Mouse (Mus musculus): Measurements from ENCODE around the gene S100pbp. TPM values are rescaled to one million over a fixed set of nuclear protein-coding genes. Genes with fewer than 3 reads are reported as not detected.

Gene S100pbp
- polyA plus RNA-seq, 1 experiment from 2014 or later = 24.3 TPM

DNA sequence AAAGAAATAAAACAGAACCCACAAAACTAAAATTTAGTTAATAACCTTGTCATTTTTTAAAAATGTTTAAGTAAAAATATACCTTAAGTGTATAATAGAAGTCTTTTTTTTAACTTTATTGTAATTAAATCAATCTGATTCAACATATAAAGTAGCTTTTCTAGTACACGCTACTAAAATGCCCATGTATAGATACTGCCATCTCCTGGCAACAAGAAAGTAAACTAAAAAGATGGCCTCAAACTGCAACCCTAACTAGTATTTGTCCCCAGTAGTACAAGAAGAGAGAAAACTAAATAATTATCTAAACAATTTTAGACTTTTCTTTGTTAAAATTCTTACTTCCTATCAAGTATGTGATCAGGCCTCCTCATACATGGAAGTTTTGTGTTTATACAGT, 10.0 kb downstream of the S100pbp start:
- peaks cover 73% of the 10 kb centered on the region for H3K36me3 ChIP-seq
- no peaks in the 10 kb centered on the region for H3K27me3 ChIP-seq
- WGBS = 62% methylated on average over 1 of the region's 1 CpGs
- 0 out of 2 replicates have a peak, but pooled peaks cover 8% of the 10 kb centered on the region for H3K4me1 ChIP-seq
- no peak overlapping the region for H3K27ac ChIP-seq
- no peaks in the 10 kb centered on the region for H3K9me3 ChIP-seq (replicated peaks)
- no peak overlapping the region for H3K9ac ChIP-seq
- no peak overlapping the region for H3K4me3 ChIP-seq (replicated peaks)
- ATAC-seq (replicated peaks; ENCODE audit: low FRiP score) = no peak
- H3K4me2 ChIP-seq = no peak overlapping the region

DNA sequence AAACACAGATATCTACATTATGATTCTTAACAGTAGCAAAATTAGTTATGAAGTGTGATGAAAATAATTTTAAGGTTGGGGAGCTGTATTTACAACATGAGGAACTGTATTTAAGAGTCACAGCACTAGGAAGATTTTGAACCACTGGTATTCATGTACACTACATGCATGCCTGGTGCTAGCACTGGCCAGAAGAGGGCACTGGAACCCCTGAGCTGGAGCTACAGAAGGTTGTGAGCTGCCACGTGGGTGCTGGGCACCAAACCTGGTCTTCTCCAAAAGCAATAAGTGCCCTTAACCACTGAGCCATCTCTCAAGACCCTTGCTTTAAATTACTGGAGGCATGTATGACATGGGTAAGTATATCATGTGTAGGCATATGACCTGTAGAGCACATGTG, 17.0 kb downstream of the S100pbp start:
- Histone ChIP-seq H3K4me2 (no peak overlapping the region), H3K4me1 (no peaks in the 10 kb centered on the region), H3K27ac (no peak overlapping the region), H3K9ac (no peak overlapping the region), H3K27me3 (no peaks in the 10 kb centered on the region), H3K4me3 (replicated peaks) (no peak overlapping the region), H3K36me3 (peaks cover 83% of the 10 kb centered on the region), H3K9me3 (replicated peaks) (no peaks in the 10 kb centered on the region)
- no peak for ATAC-seq (replicated peaks; ENCODE audit: low FRiP score)
- WGBS = 81% methylated on average over 1 of the region's 1 CpGs

DNA sequence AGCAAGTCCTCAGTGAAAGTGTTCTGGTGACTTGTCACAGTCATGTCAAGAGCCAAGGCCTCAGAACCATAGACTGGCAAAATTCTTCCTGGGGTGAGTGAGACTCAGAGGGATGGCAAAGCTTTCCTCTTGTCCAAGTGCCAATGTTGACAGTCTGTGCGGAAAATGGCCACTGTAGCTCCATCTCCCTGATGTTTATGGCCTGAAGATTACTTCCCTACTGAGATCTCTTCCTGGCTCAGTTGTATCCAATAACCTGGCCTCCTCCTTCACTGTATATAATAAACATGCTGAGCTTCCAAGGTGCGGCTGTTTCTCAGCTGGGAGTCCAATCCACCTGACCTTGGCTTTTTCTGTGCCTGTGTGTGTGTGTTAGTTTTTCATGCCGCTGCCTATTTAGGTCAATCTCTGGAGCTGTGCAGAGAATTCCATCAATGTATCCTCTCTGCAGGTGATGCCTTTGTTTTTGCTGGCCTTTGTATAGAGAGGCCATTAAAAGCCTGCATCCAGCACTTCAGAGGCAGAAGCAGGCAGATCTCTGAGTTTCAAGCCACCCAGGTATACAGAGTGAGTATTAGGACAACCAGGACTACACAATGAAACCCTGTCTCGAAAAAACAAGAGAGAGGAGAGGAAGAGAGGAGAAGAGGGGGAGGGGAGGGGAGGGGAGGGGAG, 27.8 kb downstream of the S100pbp start:
- H3K36me3 ChIP-seq = peaks cover 74% of the 10 kb centered on the region
- H3K9ac ChIP-seq = no peak overlapping the region

DNA sequence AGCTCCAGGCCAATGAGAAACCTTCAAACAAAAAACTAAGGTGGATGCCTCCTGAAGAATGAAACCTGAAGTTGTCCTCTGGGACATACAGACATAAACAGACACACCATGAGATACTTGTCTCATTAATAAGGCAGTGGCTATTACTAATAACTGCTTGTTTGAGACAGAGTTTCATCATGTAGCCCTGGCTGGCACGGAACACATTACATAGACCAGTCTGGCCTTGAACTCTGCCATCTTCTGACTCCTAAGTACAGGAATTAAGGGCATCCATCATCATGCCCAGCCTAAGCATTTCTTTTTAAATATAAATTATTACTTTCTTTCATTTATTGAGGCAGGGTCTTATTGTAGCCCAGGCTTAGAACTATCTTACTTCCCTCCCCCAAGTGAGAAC, 28.5 kb downstream of the S100pbp start:
- 97% methylated on average over 1 of the region's 1 CpGs for WGBS
- Histone ChIP-seq H3K4me1 (no peaks in the 10 kb centered on the region), H3K4me3 (replicated peaks) (no peak overlapping the region), H3K27me3 (no peaks in the 10 kb centered on the region), H3K36me3 (peaks cover 77% of the 10 kb centered on the region), H3K9me3 (replicated peaks) (no peaks in the 10 kb centered on the region), H3K4me2 (no peak overlapping the region), H3K9ac (no peak overlapping the region), H3K27ac (no peak overlapping the region)
- no peak for ATAC-seq (replicated peaks; ENCODE audit: low FRiP score)

More for the DNA sequence above, 27.8 kb downstream of the S100pbp start:
- Histone ChIP-seq H3K4me2 (no peak overlapping the region), H3K4me3 (replicated peaks) (no peak overlapping the region), H3K9me3 (replicated peaks) (no peaks in the 10 kb centered on the region), H3K27me3 (no peaks in the 10 kb centered on the region), H3K27ac (no peak overlapping the region), H3K4me1 (no peaks in the 10 kb centered on the region)
- WGBS = 85% methylated on average over 3 of the region's 4 CpGs
- no peak for ATAC-seq (replicated peaks; ENCODE audit: low FRiP score)

DNA sequence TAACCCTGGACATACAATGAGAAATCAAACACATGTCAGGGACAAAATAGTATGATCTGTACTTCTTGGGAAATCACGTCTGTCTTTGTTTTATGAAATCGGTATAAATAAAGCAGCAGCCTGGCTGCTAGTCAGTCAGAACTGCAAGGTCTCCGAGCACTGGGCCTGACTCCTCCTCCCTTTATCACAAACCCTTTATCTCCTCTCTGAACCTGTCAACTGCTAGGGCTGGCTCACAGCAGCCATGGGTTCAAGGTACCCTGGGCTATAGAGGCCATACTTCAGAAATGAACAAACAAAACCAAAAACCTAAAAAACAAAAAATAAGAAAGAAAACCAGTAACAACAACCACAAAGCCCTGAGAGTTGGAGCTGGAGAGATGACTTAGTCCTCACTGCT, 31.0 kb downstream of the S100pbp start:
- Histone ChIP-seq H3K36me3 (peaks cover 80% of the 10 kb centered on the region), H3K4me2 (no peak overlapping the region), H3K27me3 (no peaks in the 10 kb centered on the region), H3K27ac (no peak overlapping the region), H3K4me1 (no peaks in the 10 kb centered on the region), H3K4me3 (replicated peaks) (no peak overlapping the region), H3K9ac (no peak overlapping the region), H3K9me3 (replicated peaks) (no peaks in the 10 kb centered on the region)
- ATAC-seq (replicated peaks; ENCODE audit: low FRiP score) = no peak
- WGBS = 60% methylated on average over 3 of the region's 3 CpGs

DNA sequence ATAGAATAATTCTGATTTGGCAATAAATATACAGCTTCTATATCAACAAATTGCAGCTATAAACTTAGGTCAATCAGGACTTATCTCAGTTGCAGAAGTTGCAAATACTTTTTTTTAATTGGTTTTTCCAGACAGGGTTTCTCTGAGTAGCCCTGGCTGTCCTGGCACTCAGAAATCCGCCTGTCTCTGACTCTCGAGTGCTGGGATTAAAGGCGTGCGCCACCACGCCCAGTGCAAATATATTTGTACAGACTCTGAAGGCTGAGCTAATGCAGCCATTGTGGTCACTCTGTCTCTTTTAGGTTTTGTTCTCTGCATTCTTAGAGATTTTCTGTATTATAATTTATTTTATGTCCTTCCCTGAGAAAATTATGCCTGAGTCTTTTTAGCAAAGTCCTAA, 32.0 kb downstream of the S100pbp start:
- no peak overlapping the region for H3K9ac ChIP-seq
- no peaks in the 10 kb centered on the region for H3K27me3 ChIP-seq
- no peaks in the 10 kb centered on the region for H3K9me3 ChIP-seq (replicated peaks)
- no peaks in the 10 kb centered on the region for H3K4me1 ChIP-seq
- 97% methylated on average over 5 of the region's 5 CpGs for WGBS
- H3K4me3 ChIP-seq (replicated peaks) = no peak overlapping the region
- no peak overlapping the region for H3K27ac ChIP-seq
- no peak for ATAC-seq (replicated peaks; ENCODE audit: low FRiP score)
- no peak overlapping the region for H3K4me2 ChIP-seq
- peaks cover 80% of the 10 kb centered on the region for H3K36me3 ChIP-seq

DNA sequence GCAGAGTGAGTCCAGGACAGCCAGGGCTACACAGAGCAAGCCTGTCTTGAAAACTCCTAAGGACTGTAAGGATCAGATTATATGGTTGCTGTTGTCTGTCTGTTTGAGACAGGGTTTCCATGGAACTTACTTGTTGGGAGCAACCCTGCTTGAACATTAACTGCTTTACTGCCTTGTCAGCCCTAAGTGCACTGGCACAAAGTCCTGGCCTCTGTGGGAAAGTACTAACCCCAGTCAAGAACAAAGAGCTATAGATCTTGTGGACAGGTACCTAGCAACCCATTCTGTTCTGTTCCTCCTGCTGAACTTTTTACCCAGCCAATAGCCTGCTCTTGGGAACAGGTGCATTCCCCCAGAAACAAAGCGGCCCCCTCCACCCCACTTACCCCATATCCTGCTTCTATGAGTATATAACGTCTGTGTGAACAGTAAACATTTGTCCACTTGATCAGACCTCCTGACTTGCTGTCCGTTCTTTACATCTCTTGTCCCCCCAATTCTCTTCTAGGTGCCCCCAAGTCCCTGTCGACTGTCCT, 38.2 kb downstream of the S100pbp start:
- peak overlapping the region; percentile 61; the same call in 1 of the 2 replicates for H3K27ac ChIP-seq
- WGBS = 83% methylated on average over 4 of the region's 4 CpGs

DNA sequence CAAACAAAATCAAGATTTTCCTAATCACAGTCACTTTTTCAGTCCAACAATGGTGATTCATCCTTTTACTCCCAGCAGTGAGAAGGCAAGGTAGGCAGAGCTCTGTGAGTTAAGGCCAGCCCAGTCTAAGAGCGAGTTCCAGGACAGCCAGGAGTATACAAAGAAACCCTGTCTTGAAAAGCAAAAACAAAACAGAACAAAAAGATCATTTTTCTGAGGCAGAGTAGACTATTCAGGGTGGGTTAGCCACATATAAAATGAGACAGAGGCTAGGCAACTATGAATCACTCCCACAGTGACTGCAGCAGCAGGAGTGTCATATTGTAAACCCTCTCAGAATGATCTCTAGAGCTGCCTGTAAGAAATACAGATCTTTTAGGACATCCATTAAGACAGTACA, 40.2 kb downstream of the S100pbp start:
- H3K4me1 ChIP-seq = peaks cover 16% of the 10 kb centered on the region; the same call in 1 of the 2 replicates
- no peaks in the 10 kb centered on the region for H3K9me3 ChIP-seq (replicated peaks)
- no peak for ATAC-seq (replicated peaks; ENCODE audit: low FRiP score)
- 75% methylated on average over 1 of the region's 1 CpGs for WGBS
- H3K4me3 ChIP-seq (replicated peaks) = no peak overlapping the region
- peaks cover 56% of the 10 kb centered on the region for H3K36me3 ChIP-seq
- H3K4me2 ChIP-seq = no peak overlapping the region
- H3K9ac ChIP-seq = no peak overlapping the region
- no peaks in the 10 kb centered on the region for H3K27me3 ChIP-seq
- no peak overlapping the region for H3K27ac ChIP-seq

More for the DNA sequence above, 38.2 kb downstream of the S100pbp start:
- Histone ChIP-seq H3K9ac (no peak overlapping the region), H3K4me3 (replicated peaks) (no peak overlapping the region), H3K36me3 (peaks cover 75% of the 10 kb centered on the region), H3K9me3 (replicated peaks) (no peaks in the 10 kb centered on the region), H3K4me1 (peaks cover 11% of the 10 kb centered on the region; the same call in 1 of the 2 replicates), H3K27me3 (no peaks in the 10 kb centered on the region), H3K4me2 (no peak overlapping the region)
- ATAC-seq (replicated peaks; ENCODE audit: low FRiP score) = peak; percentile 67

DNA sequence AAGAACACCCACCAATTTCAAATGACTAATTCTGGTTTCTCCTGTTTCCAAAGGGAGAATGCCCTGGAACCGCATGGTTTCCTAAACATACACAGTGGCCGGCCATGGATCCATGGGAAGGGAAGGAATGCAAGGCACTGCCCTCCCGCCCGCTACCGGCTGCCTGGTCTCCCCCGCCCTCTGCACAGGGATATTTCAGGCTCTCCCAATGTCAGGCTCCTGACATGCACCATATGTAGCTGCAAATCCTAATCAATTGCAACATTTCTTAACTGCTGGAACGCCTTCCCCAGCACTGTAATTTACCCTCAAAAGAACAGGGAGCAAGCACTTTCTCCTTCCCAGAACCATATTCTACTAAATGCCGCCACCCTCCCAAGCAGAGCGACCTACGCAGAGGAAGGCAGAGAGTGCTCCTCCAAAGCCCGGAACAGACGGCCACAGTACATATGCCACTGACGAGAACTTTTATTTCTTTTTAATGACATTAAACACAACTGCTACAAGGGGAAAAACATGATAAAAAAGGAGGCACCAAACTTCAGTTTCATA, 41.9 kb downstream of the S100pbp start:
- no peak overlapping the region for H3K4me3 ChIP-seq (replicated peaks)
- 0 out of 2 replicates have a peak overlapping the region, but pooled peaks have one; percentile 16 for H3K4me2 ChIP-seq
- peaks cover 40% of the 10 kb centered on the region for H3K36me3 ChIP-seq
- 68% methylated on average over 13 of the region's 13 CpGs for WGBS
- H3K4me1 ChIP-seq = peaks cover 19% of the 10 kb centered on the region; the same call in 1 of the 2 replicates
- H3K9me3 ChIP-seq (replicated peaks) = no peaks in the 10 kb centered on the region
- no peak for ATAC-seq (replicated peaks; ENCODE audit: low FRiP score)
- H3K27ac ChIP-seq = peak overlapping the region; percentile 72
- no peak overlapping the region for H3K9ac ChIP-seq
- H3K27me3 ChIP-seq = no peaks in the 10 kb centered on the region

DNA sequence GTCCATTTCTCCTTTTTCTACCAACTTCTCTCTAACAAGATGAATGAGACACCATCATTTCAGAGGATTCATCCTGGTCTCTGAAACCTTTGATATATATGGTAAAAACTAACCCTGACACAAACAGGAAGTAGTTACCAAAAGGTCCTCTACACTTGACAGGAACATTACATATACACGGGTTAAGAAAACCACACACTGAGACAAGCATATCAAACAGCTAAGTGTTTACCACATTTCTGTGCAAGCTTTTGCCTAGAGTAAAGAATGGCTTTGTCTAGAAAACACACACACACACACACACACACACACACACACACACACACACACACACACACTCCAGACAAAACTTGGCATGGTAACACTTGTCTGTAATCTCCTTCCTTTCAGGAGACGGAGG, 43.1 kb downstream of the S100pbp start:
- Histone ChIP-seq H3K36me3 (peaks cover 28% of the 10 kb centered on the region), H3K27ac (peak overlapping the region; percentile 51; the same call in 1 of the 2 replicates), H3K4me2 (no peak overlapping the region), H3K4me3 (replicated peaks) (no peak overlapping the region), H3K27me3 (no peaks in the 10 kb centered on the region), H3K9me3 (replicated peaks) (no peaks in the 10 kb centered on the region), H3K4me1 (peaks cover 26% of the 10 kb centered on the region; the same call in 1 of the 2 replicates), H3K9ac (no peak overlapping the region)
- no peak for ATAC-seq (replicated peaks; ENCODE audit: low FRiP score)
- WGBS = 57% methylated on average over 2 of the region's 2 CpGs

DNA sequence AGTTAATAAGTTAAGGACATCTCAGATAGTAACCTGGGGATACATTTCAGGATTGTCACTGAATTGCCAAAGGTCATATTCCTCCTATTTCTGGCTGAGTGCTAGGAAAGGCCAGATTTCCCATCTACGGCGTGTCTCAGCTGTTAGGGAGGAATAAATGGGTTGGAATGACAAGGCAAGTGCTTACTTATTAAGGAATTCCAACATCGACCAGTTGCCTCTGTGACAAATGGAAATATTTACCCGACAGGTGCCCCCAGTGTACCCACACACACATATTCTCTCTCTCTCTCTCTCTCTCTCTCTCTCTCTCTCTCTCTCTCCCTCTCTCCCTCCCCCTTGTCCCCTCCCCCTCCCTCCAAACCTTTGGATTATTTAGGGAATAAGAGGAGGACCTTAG, 43.6 kb downstream of the S100pbp start:
- WGBS = 63% methylated on average over 4 of the region's 4 CpGs
- no peaks in the 10 kb centered on the region for H3K9me3 ChIP-seq (replicated peaks)
- H3K4me2 ChIP-seq = no peak overlapping the region
- H3K4me3 ChIP-seq (replicated peaks) = no peak overlapping the region
- peaks cover 24% of the 10 kb centered on the region for H3K36me3 ChIP-seq
- no peak overlapping the region for H3K9ac ChIP-seq
- H3K27ac ChIP-seq = no peak overlapping the region
- H3K4me1 ChIP-seq = peaks cover 29% of the 10 kb centered on the region
- H3K27me3 ChIP-seq = no peaks in the 10 kb centered on the region
- no peak for ATAC-seq (replicated peaks; ENCODE audit: low FRiP score)

DNA sequence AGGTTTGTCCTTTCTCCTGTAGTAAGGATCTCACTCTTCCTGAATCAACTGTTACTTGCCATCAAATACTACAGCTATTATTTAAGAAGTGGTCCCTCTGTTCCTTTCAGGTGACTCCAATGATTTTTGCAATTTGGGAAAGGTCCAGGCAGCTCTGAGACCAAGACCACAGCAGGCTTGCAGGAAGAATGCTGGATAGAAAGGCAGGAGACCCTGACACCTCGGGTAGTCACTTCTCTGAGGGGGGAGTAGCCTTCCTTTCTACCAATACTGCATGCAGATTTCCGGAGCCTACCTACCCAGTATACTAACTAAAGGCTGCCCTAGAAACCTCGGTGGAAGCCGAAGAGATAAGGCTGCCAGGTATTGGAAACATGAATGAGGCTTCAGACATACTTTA, 44.1 kb downstream of the S100pbp start:
- Histone ChIP-seq H3K4me3 (replicated peaks) (no peak overlapping the region), H3K27ac (no peak overlapping the region; the same call in 1 of the 2 replicates), H3K4me2 (no peak overlapping the region), H3K9me3 (replicated peaks) (no peaks in the 10 kb centered on the region), H3K27me3 (no peaks in the 10 kb centered on the region), H3K36me3 (peaks cover 18% of the 10 kb centered on the region), H3K4me1 (peaks cover 32% of the 10 kb centered on the region), H3K9ac (no peak overlapping the region)
- WGBS = 61% methylated on average over 4 of the region's 4 CpGs
- ATAC-seq (replicated peaks; ENCODE audit: low FRiP score) = no peak

Measured in kidney, embryonic 15.5 days (tissue).